Mouse (Mus musculus) lung, postnatal 0 days (tissue): ENCODE measurements around the gene Dpep3.

Source experiments
- CTCF ChIP-seq: IDR thresholded peaks from 2 replicates; pipeline ENCODE4 v1.5.1; 2016; ENCODE audit warnings: antibody characterized with exemption, mild to moderate bottlenecking
- EP300 ChIP-seq: IDR thresholded peaks from 2 replicates; pipeline ENCODE4 v1.6.1; 2016; ENCODE audit warnings: antibody characterized with exemption, mild to moderate bottlenecking, control low read depth

DNA sequence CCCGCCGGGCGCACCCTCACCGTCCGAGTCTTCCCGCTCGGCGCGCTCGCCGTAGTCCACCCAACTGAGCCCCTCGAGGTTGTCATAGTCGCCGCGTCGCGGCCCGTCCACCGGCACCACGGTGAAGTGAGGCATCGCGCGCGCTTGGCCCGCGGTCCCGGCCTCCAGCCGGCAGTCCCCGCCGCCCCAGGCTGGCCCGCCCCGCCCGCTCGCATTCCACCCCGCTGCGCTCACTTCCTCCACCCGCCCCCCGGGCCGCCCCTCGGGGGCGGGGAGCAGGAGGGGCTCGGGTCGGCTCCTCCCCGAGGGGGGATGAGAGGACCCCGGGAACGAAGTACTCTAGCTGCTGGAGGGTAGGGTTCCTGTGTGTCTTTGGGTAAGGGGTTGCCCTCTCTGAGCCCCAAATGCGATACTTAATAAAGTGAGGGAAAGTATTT, 13.3 kb downstream of the Dpep3 start, which contains the start of gene Slc12a4:
- TF ChIP-seq EP300: no peak
- TF ChIP-seq CTCF: no peak
